Mouse (Mus musculus) kidney, postnatal 4 days (tissue): ENCODE data around the gene Habp2.
"Not testable (repeated sequence)": the region's sequence is repeated elsewhere in the genome, so short reads cannot be mapped to it uniquely, and the experiment has no call there.

Experiments used
- DNase-seq, 2 experiments: peaks; one replicate each; pipeline ENCODE4 v3.0.0; 2021; ENCODE audit warnings: mixed read lengths in 2 of 2

The Habp2 gene

DNA sequence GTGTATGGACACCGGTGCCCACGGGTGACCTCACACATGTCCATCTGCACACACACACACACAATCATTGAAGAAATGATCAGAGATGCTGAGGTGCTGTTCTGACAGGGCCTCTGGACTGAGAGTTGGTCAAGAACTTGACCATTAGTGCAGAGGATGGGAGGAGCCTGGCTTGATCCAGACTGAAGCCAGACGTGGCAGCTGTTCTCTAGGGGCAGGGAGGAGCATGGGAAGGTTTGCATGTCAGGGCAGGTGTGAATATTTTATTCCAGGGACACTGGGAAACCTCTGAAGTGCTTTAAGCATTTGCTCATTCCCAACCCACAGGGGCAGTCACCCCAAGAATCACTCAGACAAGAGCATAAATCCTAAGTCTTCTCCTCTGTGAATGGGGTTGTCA, 10.3 kb downstream of the Habp2 start:
- no peak for DNase-seq

DNA sequence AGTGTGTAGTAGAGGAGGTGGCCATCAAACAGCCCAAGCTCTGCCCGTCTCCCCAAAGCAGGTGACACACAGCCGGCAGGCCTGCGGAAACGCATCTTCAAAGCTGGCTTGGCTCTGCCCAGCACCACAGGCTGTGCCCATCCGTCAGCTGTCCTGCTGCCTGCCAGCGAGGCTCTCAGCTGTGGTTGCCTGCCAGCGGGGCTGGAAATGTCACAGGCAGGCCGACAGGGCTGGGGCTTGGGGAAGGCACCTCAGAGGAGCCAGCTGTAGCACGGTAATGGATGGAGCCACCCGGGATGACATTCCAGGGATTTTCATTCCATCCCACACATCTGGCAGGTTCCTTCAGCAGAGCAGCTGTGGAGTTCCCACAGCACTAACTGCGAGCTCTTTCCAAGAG, 13.9 kb downstream of the Habp2 start:
- DNase-seq: no peak

DNA sequence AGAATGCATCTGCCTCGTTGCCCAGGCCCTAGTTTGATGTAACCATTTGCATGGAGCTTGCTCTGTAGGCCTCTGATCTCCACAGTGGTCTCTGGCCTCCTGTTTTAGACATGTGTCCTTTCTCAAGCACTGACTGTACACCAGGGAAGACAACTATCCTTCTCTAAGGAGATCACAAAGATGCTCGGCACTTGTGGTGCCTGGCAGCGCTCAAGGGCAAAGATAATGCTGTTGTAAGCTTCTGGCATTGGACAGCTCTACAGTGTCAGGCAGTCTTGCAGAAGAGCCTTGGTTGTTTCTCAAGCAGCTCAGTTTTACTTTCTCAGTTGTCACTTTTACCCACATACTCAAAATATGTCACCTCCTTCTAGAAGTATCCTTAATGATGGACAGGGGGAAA, 29.6 kb downstream of the Habp2 start:
- DNase-seq: no peak

DNA sequence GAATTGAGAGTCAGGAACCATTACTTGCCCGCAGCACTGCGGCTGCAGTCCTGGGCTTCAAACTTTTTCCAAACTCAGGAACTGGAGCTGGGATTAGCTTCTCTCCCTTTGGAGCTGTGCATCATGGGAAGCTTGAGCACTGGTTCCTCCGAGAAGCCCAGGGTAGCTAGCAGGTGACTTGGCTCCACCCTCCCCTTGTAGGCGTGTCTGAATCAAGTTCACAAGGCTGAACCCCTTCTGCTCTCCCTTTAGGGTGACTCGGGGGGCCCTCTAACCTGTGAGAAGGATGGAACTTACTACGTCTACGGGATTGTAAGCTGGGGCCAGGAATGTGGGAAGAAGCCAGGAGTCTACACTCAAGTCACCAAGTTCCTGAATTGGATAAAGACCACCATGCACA, 32.3 kb downstream of the Habp2 start:
- DNase-seq: no peak

DNA sequence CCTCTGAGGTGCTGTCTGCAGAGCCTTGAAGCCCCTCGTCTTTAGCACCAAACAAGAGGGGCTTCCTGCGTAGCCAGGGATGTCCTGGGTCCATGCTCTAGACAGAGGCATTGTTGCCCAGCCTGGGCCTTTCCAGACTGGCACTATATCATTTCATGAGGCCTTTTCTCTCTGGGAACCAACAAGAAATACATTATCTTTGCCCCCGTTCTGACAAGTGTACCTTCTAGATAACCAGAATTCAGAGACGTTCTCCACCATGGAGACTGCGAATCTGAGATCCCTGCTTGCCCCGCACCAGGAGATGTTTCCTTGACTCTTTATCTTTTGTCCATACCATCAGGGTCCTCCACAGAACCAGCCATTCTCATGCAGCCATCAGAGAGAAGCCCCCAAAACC, 32.7 kb downstream of the Habp2 start:
- DNase-seq: no peak

DNA sequence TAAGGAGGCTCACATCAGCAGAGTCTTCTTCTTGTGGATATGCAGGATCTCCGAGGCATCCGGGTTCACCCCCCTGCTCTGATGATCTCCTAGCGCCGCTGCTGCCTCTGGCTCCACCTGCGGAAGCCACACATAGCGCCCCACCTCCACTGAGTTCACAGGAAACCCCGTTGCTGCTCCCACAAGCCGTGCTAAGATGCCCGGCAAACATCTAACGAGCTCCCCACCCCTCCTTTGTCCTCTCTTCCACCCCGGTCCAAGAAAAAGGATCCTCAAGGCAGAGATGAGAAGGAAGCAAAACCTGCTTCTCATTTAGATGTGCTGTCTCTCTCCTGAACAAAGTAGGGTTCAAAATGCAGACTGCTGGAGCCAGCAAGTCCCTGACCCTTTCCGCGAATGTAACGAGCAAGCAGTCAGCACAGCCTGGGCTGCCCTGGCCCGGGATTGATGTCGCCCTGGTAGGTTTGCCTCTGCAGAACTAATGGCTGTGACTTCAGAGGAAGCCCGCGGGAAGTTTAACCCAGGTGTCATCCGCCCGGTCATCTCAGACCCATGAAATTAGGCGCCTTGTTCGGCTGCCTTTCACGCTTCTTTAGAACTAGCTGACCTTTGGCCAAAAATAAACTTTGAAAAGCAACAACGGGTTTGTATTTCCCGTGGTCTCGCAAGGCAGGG, 33.4 kb downstream of the Habp2 start:
- DNase-seq: peak; percentile 41 to 61

DNA sequence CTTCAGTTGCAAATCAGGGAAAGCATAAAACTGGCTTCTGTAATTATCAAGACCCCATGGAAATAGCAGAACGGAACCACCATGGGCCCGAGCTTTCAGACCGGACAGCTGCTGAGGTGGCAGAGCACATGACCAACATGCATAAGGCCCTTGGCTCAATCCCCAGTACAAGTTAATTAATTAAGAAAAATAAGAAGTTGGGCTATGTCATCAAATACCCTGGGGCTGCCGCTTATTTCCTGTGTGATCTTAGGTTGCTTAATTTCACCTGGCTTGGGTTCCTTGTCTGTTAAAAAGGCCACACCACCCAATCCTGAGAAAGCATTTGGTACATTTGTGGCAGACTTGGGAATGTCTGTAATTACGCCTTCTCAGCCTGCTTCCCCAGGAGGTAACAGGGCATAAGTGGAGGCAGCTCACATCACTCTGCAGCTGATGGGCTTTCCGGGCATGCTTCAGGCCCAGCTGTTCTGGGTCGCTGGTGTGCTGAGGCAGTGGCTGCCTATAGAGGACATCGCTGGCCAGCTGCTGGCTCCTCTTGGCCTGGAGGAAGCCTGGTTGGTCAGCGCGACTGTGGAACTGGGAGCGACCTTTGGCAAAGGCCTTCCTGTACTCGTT, 34.5 kb downstream of the Habp2 start:
- peak; percentile 24 to 31 for DNase-seq

DNA sequence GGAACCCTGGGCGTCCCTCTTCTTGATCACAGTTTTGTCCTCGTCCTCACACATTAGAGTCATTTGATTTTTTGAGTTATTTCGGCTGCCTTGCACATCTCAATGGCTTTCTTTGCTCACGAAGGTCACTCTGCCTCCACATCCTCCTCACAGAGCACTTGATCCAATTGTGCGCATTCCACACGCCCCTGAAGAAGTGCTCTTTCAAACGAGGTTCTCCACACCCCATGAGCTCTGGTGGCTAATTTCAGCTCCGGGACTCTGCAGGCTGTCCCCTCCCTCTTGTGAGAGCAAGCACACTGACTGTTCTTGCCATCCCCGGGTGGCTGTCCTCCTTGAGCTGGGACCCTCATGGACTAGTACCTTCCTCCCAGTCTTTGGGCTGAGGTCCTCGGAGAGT, 38.7 kb downstream of the Habp2 start:
- no peak for DNase-seq

DNA sequence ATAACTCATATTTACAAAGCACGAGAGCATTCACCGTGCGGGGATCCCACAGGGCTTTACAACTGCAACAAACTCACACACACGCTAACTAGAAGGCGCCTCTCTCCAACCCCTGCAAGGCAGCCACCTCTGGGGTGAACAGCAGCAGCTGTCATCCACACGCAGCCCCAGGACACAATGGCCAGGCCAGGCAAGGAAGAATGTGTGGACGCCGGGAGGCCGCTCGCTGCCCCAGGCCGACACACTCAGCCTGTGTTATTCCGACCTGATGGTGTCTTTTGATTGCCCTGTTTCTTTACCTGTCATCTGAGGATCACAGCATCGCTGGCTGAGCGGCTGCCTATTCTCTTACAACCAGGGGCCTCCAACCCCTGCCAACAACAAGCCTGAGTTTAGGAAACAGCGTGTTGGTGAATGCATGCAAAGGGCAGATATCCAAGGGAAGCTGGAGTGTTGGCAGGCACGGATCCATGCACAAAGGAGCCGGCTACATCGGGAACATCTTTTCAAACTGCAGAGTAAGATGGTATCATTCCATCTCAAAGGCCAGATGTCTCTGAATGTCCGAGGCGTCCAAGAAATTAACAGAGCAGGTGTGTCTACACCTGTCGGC, 39.4 kb downstream of the Habp2 start:
- no peak for DNase-seq

DNA sequence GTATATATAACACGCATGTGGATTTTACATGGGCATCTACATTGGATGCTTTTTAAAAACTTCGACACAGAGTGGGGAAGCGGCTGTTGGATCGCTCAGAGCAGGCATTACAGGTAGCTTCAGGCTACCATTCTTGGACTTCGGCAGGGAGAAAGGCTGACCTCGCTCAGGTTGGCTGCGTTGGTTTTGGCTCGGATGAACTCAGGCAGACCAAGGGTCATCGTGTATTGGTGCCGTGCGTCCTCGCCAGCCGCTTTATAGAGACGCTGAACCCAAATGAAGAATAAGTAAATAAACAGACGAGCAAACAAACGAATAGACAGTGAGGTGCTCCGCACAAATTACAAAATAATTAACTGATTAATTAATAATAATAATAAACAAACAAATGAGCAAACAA, 49.4 kb downstream of the Habp2 start:
- no peak for DNase-seq

DNA sequence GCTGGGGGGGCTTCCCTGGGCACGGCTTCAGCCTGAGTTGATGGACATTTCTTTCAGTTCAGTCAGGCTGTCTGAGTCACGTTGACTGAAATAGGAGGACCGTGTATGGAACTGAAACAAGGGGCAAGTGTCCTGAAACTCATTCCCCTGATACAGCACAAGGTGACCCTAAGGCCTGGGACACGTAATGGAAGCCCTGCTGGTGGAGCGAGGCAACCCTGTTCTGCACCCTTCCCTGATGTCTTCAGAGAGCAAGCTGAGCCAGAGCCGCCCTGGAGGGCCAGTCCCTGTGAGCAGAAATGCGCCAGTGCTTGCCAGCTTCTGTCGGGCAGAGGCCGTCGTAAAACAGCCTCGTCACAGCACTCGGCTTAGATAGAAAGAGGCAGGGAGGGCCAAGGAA, 49.9 kb downstream of the Habp2 start:
- no peak for DNase-seq

DNA sequence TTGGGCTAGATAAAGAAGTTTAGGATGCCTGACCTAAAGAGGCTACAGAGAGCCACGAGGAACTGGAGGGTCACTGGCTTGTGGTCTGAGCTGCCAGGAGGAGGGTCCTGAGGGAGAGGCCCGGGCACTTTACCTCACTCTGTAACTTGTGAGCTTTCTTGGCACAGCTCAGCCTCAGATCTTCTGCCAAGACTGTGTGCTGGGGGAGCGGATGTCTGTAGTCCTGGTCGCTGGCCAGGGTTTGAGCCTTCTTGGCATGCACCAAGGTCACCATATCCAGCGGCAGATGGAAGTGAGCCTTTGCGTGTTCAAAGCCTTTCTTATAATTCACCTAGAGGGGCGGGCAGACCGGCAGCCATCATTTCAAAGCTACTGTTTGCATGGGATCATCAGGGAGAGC, 55.1 kb downstream of the Habp2 start:
- DNase-seq: peak in 1 of 2 experiments; percentile 24

DNA sequence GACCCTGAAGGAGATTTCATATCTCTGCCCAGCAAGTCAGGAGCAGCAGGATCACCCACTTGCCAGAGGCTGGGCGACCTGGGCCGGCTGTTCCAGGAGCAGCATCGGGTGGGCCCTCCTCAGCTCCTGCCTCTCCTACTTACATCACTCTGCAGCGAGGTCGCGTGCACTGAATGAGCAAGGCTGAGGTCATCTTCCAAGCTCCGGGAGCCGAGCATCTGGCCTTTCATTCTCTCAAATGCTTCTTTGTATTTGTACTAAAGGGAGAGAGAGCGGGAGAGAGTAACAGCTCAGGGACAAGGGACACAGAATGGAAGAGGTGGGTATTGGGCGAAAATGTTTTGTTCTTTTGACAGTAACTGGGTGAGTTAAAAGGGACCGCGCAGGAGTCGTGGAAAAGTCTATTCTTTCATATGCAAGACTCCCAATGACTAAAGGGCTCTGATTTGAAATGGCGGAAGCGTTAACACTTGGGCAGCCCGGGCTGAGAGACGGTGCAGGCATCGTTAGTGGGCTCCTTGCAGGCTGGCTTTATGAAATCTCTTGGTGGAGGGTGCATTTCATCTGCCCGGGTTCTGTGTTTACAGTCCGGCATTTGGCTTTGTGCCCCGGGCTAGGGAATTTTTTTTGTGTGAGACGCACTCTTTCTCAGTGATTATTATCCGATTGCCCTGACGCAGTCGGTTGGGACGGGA, 57.1 kb downstream of the Habp2 start:
- no peak for DNase-seq

DNA sequence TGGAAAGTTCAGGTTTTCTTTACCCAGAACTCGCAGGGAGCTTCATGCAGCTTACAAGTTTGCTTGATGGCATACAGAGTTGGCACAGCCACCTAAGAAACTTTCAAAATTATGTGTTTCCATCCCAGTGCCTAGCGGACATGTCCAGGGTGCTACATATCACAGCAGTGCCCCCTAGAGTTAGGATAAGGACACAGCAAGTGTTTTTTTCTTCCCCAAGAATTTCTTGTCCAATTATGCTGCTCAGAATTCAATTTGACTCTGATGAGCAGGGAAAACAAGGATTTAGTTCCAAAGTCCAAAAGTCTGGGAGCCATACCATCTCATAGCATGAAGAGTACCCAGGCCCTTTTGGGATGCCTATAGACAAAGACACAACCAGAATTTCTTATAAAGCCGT, 59.1 kb downstream of the Habp2 start:
- no peak for DNase-seq

DNA sequence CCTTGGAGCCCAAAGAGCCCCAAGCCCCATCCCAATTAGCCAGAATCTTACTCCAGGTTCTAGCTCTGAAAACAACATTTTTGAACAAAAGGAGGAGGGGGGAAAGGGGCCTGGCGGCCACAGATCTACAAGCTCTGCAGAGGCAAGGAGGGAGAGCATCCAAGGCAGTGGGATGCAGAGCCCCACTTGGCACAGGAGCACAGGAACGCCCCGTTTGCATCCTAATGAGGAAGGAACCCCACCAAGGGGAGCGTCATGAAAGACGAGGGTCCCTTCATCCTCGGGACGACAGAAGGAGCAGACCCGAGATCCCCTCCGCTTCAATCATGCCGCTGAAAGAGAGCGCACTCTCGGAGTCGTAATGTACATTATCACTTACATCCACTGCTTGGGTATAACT, 59.8 kb downstream of the Habp2 start:
- DNase-seq: no peak

DNA sequence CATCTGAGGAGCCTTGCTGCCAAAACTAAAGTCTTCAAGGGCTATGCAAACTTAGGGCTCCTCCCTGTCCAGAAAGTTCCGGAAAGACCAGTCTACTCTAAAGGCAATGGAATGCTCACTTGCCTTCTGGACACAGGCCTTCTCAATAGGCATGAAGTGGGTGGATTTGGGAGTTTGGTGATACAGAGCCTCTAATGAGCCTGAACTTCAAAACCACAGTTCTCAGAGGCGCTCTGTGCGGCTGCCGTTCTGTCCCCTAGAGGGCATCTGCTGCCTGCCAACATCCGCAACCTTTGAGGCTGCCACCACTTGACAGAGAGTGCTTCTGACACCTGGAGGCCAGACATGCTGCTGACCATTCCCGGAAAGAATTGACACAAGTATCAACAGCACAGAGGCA, 62.4 kb downstream of the Habp2 start:
- peak; percentile 46 to 67 for DNase-seq

DNA sequence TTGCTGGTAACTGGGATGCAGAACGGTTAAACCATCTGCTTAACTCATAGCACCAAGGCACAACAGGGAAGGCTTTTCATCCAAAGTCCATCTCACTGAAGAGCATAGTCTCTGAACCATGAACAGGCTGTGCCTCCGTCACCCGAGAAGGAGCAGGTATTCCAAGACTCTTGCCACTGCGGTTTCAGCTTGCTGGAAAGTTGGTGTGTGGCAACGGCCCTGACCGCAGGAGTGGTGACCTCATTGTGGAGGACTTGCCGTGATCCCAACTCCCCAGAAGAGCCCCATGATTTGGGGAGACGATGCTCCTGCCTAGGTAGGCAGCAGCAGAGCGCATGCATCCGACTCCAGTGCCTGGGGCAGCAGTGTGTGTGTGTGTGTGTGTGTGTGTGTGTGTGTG, 66.8 kb downstream of the Habp2 start:
- DNase-seq: peak in 1 of 2 experiments; percentile 35

DNA sequence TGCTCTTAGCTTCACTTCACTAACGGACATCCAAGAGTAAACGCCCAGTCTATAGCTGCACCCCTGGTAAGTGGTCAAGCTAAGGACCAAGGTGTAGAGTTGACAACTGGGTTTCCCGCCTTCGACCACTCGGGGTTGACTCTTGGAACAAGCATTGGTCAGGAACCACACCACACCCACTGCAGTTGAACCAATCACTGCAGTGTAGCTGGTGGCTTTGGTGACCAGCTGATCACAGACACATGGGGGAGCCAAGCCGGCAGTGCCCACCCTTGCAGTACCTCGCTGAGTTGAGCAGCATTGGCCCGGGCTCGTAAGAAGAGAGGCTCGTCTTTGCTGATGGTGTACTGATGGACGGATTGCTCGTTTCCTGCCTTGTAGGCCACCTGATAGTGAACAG, 68.3 kb downstream of the Habp2 start:
- DNase-seq: no peak

DNA sequence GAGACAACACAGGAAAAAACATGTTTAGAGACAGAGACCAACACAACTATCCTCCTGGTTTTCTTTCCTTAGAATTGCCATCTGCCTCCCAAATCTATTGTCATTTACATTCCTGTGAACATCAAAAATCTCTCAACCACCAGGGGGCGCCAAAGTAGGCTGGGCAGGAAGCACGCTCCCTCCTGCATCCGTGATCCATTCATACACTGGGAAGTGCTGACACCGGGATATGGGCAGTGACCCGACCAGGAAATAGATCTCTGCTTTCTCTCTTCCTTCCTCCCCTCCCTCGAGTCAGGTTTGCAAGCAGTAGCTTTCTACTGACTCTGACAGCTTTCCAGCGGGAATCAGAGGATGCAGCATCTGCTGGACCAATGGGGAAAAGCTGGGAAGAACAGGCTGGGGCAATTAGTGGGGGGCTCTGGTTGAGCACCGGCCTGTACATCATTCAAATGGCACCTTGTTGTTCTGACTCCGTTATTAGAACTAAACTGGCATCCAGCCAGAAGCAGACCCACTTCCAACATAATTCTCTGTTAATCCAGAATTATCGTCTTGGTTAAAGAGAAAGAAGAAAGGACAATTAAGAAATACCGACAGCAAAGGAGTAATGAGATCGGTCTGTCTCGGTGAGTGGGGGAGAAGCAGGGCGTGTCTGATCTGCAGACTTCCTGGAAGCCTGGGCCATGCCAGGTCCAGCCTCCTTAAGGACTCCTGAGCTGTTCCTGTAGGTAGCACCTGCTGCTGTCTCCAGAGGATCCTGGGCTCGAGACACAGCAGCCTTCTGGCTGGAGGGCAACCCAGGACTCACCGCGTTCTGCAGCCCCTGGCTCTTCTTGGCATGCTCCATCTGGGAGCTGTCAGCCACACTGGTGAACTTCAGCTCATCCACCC, 69.8 kb downstream of the Habp2 start:
- peak; percentile 88 for DNase-seq

DNA sequence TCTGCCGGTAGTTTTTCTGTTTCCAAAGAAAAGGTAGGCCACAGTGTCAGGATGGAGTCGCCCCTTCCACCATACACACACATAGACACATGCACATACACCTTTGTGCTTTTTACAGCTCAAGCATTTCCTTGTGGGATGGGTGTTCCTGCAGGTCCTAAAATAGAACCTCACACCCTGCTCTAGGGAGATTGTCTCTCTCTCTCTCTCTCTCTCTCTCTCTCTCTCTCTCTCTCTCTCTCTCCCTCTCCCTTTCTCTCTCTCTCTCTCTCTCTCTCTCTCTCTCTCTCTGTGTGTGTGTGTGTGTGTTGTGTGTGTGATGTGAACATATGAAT, 70.4 kb downstream of the Habp2 start:
- not testable (repeated sequence) for DNase-seq

DNA sequence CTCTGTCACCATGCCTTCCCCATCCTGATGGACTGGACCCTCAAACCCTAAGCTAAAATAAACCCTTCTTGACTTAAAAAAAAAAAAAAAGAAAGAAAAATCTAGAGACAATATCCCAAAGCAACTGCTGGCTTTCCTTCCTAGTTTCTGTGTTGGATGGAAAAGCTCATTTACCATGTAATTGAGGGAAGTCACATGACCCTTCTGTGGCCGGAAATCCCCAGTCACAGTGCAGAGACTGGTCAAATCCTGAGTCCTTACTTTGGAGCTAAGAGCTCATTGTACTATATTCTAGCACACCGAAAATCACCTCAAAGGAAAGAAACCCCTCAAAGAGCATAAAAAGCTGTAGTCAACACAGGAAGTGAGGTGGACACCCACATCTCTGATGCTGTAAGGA, 72.0 kb downstream of the Habp2 start:
- no peak for DNase-seq

DNA sequence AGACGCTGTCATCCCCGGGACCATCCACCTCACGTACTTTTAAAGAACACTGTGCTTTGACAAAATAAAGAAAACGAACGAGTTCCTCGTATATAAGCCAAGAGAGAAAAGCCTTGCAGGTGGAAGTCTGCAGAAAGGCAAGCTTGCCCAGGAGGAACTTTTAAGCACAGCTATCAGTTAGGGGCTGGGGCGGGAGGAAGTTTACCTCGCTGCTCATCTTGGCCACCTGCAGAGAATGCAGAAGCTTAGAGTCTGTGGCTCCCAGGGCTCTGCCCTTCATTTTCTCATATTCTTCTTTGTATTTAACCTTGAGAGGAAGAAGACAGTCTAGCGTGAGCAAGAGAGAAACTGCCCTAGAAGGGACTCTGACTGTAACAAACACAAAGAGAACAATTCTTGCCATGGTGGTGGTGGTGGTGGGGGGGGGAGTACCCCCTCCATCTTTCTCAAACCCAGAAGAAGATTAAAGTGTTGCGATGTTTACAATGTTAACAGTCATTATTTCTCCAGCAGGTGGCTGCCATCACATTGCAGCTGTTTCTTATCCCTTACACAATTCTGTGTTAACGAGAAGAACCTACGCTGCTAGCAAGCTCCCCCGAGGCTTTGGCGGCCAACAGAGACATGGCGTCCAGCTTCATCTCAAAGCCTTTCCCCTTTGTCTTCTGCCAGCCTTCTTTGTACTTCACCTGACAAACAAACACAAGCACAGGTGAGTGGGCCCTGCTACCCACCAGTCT, 77.0 kb downstream of the Habp2 start:
- DNase-seq: peak; percentile 55 to 66
